Mouse (Mus musculus) liver (tissue): ENCODE data around the gene Proca1.
"Not testable (repeated sequence)": the region's sequence is repeated elsewhere in the genome, so short reads cannot be mapped to it uniquely, and the experiment has no call there.

Experiments
- DNase-seq: peaks from one replicate; pipeline ENCODE4 v3.0.0-alpha.2; 2020; ENCODE audit warnings: mixed read lengths

Gene Proca1

GRCm38 (mm10) chr11:78182961-78183844, 10.0 kb upstream of the Proca1 start, which contains the start of gene Rpl23a:
Rpl23a (minus strand) TSS chr11:78183584.
- peak; percentile 85 for DNase-seq

- no peak for DNase-seq
Measured at GRCm38 (mm10) chr11:78183884-78184514, 9.2 kb upstream of the Proca1 start.

GRCm38 (mm10) chr11:78184702-78185101, 8.5 kb upstream of the Proca1 start:
- not testable (repeated sequence) for DNase-seq

GRCm38 (mm10) chr11:78188331-78189233, 4.6 kb upstream of the Proca1 start, which contains the start of gene Rab34:
Rab34 (plus strand) TSS chr11:78188430.
- DNase-seq = peak; percentile 75

- peak; percentile 68 for DNase-seq
Measured at GRCm38 (mm10) chr11:78189234-78190040, 3.8 kb upstream of the Proca1 start.

GRCm38 (mm10) chr11:78190041-78190440, 3.2 kb upstream of the Proca1 start:
- no peak for DNase-seq

- peak; percentile 89 for DNase-seq
Measured at GRCm38 (mm10) chr11:78194411-78195100, 1.4 kb downstream of the Proca1 start.

- no peak for DNase-seq
Measured at GRCm38 (mm10) chr11:78195101-78195863, 2.1 kb downstream of the Proca1 start.

- no peak for DNase-seq
Measured at GRCm38 (mm10) chr11:78202372-78202771, 9.2 kb downstream of the Proca1 start.

GRCm38 (mm10) chr11:78204287-78204686, 11.1 kb downstream of the Proca1 start:
- DNase-seq = no peak

GRCm38 (mm10) chr11:78205361-78206206, 12.4 kb downstream of the Proca1 start:
- DNase-seq = no peak

GRCm38 (mm10) chr11:78207190-78207589, 14.0 kb downstream of the Proca1 start:
- DNase-seq = no peak

GRCm38 (mm10) chr11:78209886-78210285, 16.7 kb downstream of the Proca1 start:
- no peak for DNase-seq

GRCm38 (mm10) chr11:78210615-78211014, 17.4 kb downstream of the Proca1 start:
- DNase-seq = no peak

GRCm38 (mm10) chr11:78211513-78211912, 18.3 kb downstream of the Proca1 start:
- no peak for DNase-seq

- DNase-seq = peak; percentile 13
Measured at GRCm38 (mm10) chr11:78213086-78213817, 20.1 kb downstream of the Proca1 start.

- DNase-seq = no peak
Measured at GRCm38 (mm10) chr11:78215709-78216317, 22.6 kb downstream of the Proca1 start.

GRCm38 (mm10) chr11:78223586-78223985, 30.4 kb downstream of the Proca1 start:
- no peak for DNase-seq
